Mouse (Mus musculus) heart, adult 2 months (tissue): ENCODE results near the gene Spata31d1b.

ENCODE experiments used
- EP300 ChIP-seq: fragments of 200-500 bp; IDR thresholded peaks from 2 replicates; pipeline ENCODE4 v1.6.1; 2011; ENCODE audit warnings: low read depth, low read length, control low read depth; ENCODE audit not compliant: insufficient read depth
- POLR2A ChIP-seq: fragments of 200-500 bp; IDR thresholded peaks from 2 replicates; pipeline ENCODE4 v1.6.1; 2011; ENCODE audit warnings: mild to moderate bottlenecking, low read depth, low read length, control low read depth; ENCODE audit not compliant: insufficient read depth

DNA sequence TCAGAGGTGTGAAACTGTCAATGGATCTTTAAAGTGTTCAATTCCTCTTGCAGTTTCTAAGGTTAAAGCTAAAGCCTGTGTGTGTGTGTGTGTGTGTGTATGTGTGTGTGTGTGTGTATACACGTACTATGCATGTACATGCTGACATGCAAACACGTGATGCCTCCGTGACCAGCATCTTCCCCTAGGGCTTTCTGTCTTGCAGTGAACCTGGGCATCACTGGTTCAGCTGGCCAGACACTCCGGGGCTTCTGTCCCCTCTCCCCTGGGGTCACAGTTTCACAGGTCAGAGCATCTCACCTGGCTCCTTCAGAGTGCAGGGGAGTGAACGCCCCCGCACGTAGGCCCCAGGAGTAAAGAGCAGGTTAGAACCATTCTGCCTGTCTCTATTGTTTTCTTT lies 38.5 kb upstream of the Spata31d1b start:
- no peak for TF ChIP-seq EP300
- no peak for TF ChIP-seq POLR2A
